Mouse (Mus musculus): ENCODE results near the gene Nin. TPM values are rescaled to one million over a fixed set of nuclear protein-coding genes. Genes with fewer than 3 reads are reported as not detected.

Nin gene
- polyA plus RNA-seq, 1 experiment: 11.5 TPM

- WGBS: under 1% methylated on average over 16 of the region's 16 CpGs
- no peaks in the 10 kb centered on the region for H3K27me3 ChIP-seq (ENCODE audit: control insufficient read depth, insufficient read depth, low read length)
- H3K27ac ChIP-seq (ENCODE audit: insufficient read depth, low read length): no peak overlapping the region
- peaks cover 16% of the 10 kb centered on the region; the same call in 1 of the 2 replicates for H3K4me1 ChIP-seq (ENCODE audit: control insufficient read depth, insufficient read depth, insufficient read length)
- H3K36me3 ChIP-seq (ENCODE audit: control insufficient read depth, insufficient read depth, low read length): no peaks in the 10 kb centered on the region
- TF ChIP-seq CTCF (IDR thresholded peaks at IDR 0.05; ENCODE audit: extremely low read depth, insufficient read depth, insufficient read length, insufficient replicate concordance) (no peak), POLR2A (IDR thresholded peaks at IDR 0.05; ENCODE audit: low read depth, low read length) (no peak)
- DNase-seq (ENCODE audit: low read depth in 1 of 2, low spot score in 2 of 2): peak in 1 of 2 experiments; percentile 15
- peak overlapping the region; percentile 80 for H3K4me3 ChIP-seq (ENCODE audit: extremely low read depth, insufficient read depth, insufficient read length)
These were observed 2.5 kb downstream of the Nin start for GRCm38 (mm10) chr12:70111117-70111366.

- H3K36me3 ChIP-seq (ENCODE audit: control insufficient read depth, insufficient read depth, low read length): no peaks in the 10 kb centered on the region
- peaks cover 18% of the 10 kb centered on the region; the same call in 1 of the 2 replicates for H3K4me1 ChIP-seq (ENCODE audit: control insufficient read depth, insufficient read depth, insufficient read length)
- H3K4me3 ChIP-seq (ENCODE audit: extremely low read depth, insufficient read depth, insufficient read length): peak overlapping the region; percentile 80
- no peaks in the 10 kb centered on the region for H3K27me3 ChIP-seq (ENCODE audit: control insufficient read depth, insufficient read depth, low read length)
- TF ChIP-seq POLR2A (IDR thresholded peaks at IDR 0.05; ENCODE audit: low read depth, low read length) (no peak), CTCF (IDR thresholded peaks at IDR 0.05; ENCODE audit: extremely low read depth, insufficient read depth, insufficient read length, insufficient replicate concordance) (no peak)
- DNase-seq (ENCODE audit: low read depth in 1 of 2, low spot score in 2 of 2): no peak
- 13% methylated on average over 23 of the region's 23 CpGs for WGBS
- no peak overlapping the region for H3K27ac ChIP-seq (ENCODE audit: insufficient read depth, low read length)
These were observed 3.0 kb downstream of the Nin start for GRCm38 (mm10) chr12:70110375-70111116.

DNA sequence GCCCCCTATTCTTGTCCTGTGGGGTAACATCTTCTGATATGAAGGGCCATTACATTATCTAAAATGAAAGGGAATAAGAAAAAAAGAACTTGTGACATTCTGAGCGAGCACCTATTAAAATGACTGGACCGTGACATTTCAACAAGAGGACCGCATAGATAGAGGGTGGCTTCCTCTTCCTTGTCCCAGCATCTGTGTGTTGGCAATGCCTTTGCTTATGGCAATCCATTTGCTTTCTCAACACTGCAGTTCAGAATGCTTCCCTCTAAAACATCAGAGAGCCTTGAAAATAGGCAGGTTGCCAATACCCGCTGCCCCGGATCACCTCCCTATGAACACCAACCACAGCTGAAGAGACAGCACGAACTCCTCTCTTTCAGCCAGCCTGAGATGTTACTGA is 3.6 kb downstream of the Nin start:
- WGBS: 27% methylated on average over 6 of the region's 6 CpGs
- no peaks in the 10 kb centered on the region for H3K27me3 ChIP-seq (ENCODE audit: control insufficient read depth, insufficient read depth, low read length)
- no peak overlapping the region for H3K27ac ChIP-seq (ENCODE audit: insufficient read depth, low read length)
- H3K36me3 ChIP-seq (ENCODE audit: control insufficient read depth, insufficient read depth, low read length): no peaks in the 10 kb centered on the region
- DNase-seq (ENCODE audit: low read depth in 1 of 2, low spot score in 2 of 2): no peak
- H3K4me1 ChIP-seq (ENCODE audit: control insufficient read depth, insufficient read depth, insufficient read length): peaks cover 18% of the 10 kb centered on the region
- TF ChIP-seq CTCF (IDR thresholded peaks at IDR 0.05; ENCODE audit: extremely low read depth, insufficient read depth, insufficient read length, insufficient replicate concordance) (no peak), POLR2A (IDR thresholded peaks at IDR 0.05; ENCODE audit: low read depth, low read length) (no peak)
- no peak overlapping the region for H3K4me3 ChIP-seq (ENCODE audit: extremely low read depth, insufficient read depth, insufficient read length)

- H3K4me1 ChIP-seq (ENCODE audit: control insufficient read depth, insufficient read depth, insufficient read length): peaks cover 23% of the 10 kb centered on the region
- 57% methylated on average over 2 of the region's 2 CpGs for WGBS
- no peak overlapping the region for H3K27ac ChIP-seq (ENCODE audit: insufficient read depth, low read length)
- no peak for DNase-seq (ENCODE audit: low read depth in 1 of 2, low spot score in 2 of 2)
- TF ChIP-seq CTCF (IDR thresholded peaks at IDR 0.05; ENCODE audit: extremely low read depth, insufficient read depth, insufficient read length, insufficient replicate concordance) (no peak), POLR2A (IDR thresholded peaks at IDR 0.05; ENCODE audit: low read depth, low read length) (no peak)
- no peak overlapping the region for H3K4me3 ChIP-seq (ENCODE audit: extremely low read depth, insufficient read depth, insufficient read length)
- no peaks in the 10 kb centered on the region for H3K36me3 ChIP-seq (ENCODE audit: control insufficient read depth, insufficient read depth, low read length)
- no peaks in the 10 kb centered on the region for H3K27me3 ChIP-seq (ENCODE audit: control insufficient read depth, insufficient read depth, low read length)
These were observed 5.4 kb downstream of the Nin start for GRCm38 (mm10) chr12:70108104-70108503.

GRCm38 (mm10) chr12:70106508-70106907 is 7.0 kb downstream of the Nin start:
- no peak overlapping the region for H3K4me3 ChIP-seq (ENCODE audit: extremely low read depth, insufficient read depth, insufficient read length)
- no peak for TF ChIP-seq POLR2A (IDR thresholded peaks at IDR 0.05; ENCODE audit: low read depth, low read length)
- TF ChIP-seq CTCF (IDR thresholded peaks at IDR 0.05; ENCODE audit: extremely low read depth, insufficient read depth, insufficient read length, insufficient replicate concordance): no peak
- DNase-seq (ENCODE audit: low read depth in 1 of 2, low spot score in 2 of 2): no peak
- no peaks in the 10 kb centered on the region for H3K36me3 ChIP-seq (ENCODE audit: control insufficient read depth, insufficient read depth, low read length)
- peaks cover 23% of the 10 kb centered on the region for H3K4me1 ChIP-seq (ENCODE audit: control insufficient read depth, insufficient read depth, insufficient read length)
- H3K27me3 ChIP-seq (ENCODE audit: control insufficient read depth, insufficient read depth, low read length): no peaks in the 10 kb centered on the region
- H3K27ac ChIP-seq (ENCODE audit: insufficient read depth, low read length): no peak overlapping the region
- 81% methylated on average over 9 of the region's 9 CpGs for WGBS

DNA sequence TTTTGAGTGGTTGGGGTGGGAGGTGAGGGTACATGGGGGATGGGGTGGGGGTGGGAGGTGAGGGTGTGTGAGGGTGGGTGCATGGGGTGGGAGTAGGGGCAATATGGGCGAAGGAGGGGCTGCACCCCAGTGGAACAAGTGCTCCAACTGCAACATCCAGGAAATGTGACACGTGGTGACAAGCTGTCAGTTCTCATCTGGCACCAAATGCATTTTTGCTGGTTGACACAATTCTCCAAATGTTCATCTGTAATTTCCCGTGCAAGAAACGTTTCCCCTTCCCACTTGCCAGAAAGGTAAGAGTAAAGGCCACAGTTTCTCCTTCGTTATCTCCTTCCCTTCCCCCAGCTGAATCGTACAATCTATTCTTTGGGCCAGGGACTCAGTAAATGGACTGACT is 7.6 kb downstream of the Nin start:
- DNase-seq (ENCODE audit: low read depth in 1 of 2, low spot score in 2 of 2): no peak

GRCm38 (mm10) chr12:70104776-70105420 is 8.6 kb downstream of the Nin start:
- 57% methylated on average over 5 of the region's 5 CpGs for WGBS
- H3K4me1 ChIP-seq (ENCODE audit: control insufficient read depth, insufficient read depth, insufficient read length): peaks cover 17% of the 10 kb centered on the region
- no peak overlapping the region for H3K4me3 ChIP-seq (ENCODE audit: extremely low read depth, insufficient read depth, insufficient read length)
- H3K27me3 ChIP-seq (ENCODE audit: control insufficient read depth, insufficient read depth, low read length): no peaks in the 10 kb centered on the region
- no peak for TF ChIP-seq CTCF (IDR thresholded peaks at IDR 0.05; ENCODE audit: extremely low read depth, insufficient read depth, insufficient read length, insufficient replicate concordance)
- no peak for TF ChIP-seq POLR2A (IDR thresholded peaks at IDR 0.05; ENCODE audit: low read depth, low read length)
- H3K36me3 ChIP-seq (ENCODE audit: control insufficient read depth, insufficient read depth, low read length): peaks cover 3% of the 10 kb centered on the region; the same call in 1 of the 2 replicates
- no peak for DNase-seq (ENCODE audit: low read depth in 1 of 2, low spot score in 2 of 2)
- no peak overlapping the region for H3K27ac ChIP-seq (ENCODE audit: insufficient read depth, low read length)

More for the DNA sequence above, 7.6 kb downstream of the Nin start:
- TF ChIP-seq CTCF (IDR thresholded peaks at IDR 0.05; ENCODE audit: extremely low read depth, insufficient read depth, insufficient read length, insufficient replicate concordance): no peak
- no peak for TF ChIP-seq POLR2A (IDR thresholded peaks at IDR 0.05; ENCODE audit: low read depth, low read length)
- Histone ChIP-seq H3K27ac (ENCODE audit: insufficient read depth, low read length) (no peak overlapping the region), H3K36me3 (ENCODE audit: control insufficient read depth, insufficient read depth, low read length) (peaks cover 2% of the 10 kb centered on the region; the same call in 1 of the 2 replicates), H3K4me3 (ENCODE audit: extremely low read depth, insufficient read depth, insufficient read length) (no peak overlapping the region), H3K4me1 (ENCODE audit: control insufficient read depth, insufficient read depth, insufficient read length) (peaks cover 23% of the 10 kb centered on the region), H3K27me3 (ENCODE audit: control insufficient read depth, insufficient read depth, low read length) (no peaks in the 10 kb centered on the region)
- 71% methylated on average over 6 of the region's 6 CpGs for WGBS

All from spleen, adult 2 months (tissue).